Mouse (Mus musculus) cortical plate, adult 2 months (tissue): ENCODE results near the gene Foxq1.

Experiments
- CTCF ChIP-seq: fragments of 200-500 bp; IDR thresholded peaks from 2 replicates; pipeline ENCODE4 v1.5.1; 2011; ENCODE audit warnings: mild to moderate bottlenecking, control low read depth, low read length; ENCODE audit not compliant: insufficient read depth; ENCODE audit errors: extremely low read depth
- POLR2A ChIP-seq: fragments of 200-500 bp; IDR thresholded peaks from 2 replicates; pipeline ENCODE4 v1.6.1; 2011; ENCODE audit warnings: mild to moderate bottlenecking, low read length, control low read depth; ENCODE audit not compliant: insufficient read depth; ENCODE audit errors: extremely low read depth

DNA sequence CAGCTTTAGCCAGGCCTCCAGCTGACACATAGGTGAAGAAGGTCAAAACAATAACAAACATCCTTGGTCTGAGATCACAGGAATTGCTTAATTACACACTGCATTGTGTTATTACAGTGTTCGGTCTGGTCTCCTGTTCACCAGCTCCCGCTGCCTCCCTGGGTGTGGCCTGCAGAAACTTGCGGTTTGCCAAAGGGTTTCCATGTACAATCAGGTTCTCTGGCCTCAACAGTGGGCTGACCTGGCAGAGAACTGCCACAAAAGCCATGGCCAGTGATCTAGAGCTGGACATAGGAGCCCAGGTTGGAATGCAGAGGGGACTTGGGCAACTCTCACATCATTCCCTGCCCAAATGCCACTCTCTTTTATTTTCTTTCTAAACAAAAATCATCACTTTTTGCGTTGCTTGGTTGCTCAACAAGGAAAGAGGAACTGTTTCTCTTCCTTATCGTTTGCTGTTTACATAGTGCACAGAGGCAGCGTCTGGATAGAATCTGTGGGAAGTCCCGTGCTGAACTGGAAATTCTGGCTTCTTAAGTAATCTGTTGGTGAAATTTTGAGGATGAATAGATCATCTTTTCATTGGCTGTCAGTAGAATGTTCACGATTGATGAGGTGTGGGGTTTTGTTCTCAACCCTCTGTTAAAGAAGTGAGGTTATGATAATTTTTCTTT lies 49.3 kb upstream of the Foxq1 start:
- TF ChIP-seq CTCF (no peak), POLR2A (no peak)
